Mouse (Mus musculus) small intestine, adult 10 weeks (tissue): ENCODE measurements around the gene Ncoa6. TPM values are rescaled to one million over a fixed set of nuclear protein-coding genes. Genes with fewer than 3 reads are reported as not detected.

Source experiments
- polyA plus RNA-seq: library from polyadenylated mRNA; stranded (reverse); fragments of 350-450 nt; fragmentation: Illumina TruSeq; extraction: RNeasy Lipid Tissue Mini Kit (QIAGEN cat#74804); gene quantifications from one replicate; pipeline ENCODE4 v1.2.3, GENCODE M21; 2014; ENCODE audit warnings: low replicate concordance

The Ncoa6 gene
- 53.3 TPM for polyA plus RNA-seq

GRCm38 (mm10) chr2:155473570-155474088, at the start of gene Ncoa6:
Gene Ncoa6 (minus strand): TSS chr2:155473894.

DNA sequence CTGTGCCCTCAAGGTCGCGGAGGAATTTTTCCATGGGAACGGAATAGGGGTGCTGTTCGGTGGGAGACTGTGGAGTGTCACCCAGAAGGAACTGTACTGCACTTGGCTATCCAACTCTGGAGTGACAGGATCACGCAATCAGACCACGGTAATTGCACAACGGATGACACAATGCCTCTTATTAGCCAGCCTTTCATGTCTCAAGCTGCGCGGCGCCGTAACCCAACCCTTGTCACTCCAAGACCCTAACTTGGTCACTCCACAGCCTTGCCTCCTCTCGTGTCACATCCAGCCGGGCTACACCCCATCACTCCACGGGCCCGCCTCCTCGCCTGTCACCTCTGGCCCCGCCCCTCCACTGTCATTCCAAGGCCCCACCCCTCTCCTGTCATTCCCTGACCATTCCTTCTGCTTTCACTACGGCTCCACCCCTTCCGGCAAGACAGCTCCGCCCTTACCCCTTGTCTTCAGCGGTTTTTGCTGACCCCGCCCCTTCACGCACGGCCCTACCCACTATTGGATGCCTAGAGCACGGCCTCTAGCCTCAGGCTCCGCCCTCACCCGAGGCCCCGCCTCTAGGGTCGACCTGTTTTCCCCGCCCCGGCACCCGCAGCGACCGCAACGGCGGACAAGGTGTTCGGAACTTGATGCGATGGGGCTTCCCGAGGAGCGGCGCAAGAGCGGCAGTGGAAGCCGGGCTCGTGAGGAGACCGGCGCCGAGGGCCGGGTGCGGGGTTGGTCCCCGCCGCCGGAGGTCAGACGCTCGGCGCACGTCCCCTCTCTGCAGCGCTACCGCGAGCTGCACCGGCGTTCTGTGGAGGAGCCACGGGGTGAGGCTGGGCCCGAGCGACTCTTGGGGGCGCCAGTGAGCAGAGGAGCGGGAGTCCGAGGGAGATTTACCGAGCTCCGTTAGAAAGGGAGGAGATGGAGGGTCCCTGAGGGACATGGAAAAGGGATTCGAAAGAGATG, 44.0 kb upstream of the Ncoa6 start, which contains the start of the genes Acss2 and Ggt7:
Acss2 (plus strand) TSS at position 494 of the 969 bp plus-strand sequence.
Ggt7 (minus strand) TSS at position 783 of the 969 bp plus-strand sequence.

GRCm38 (mm10) chr2:155380261-155381059, 93.2 kb downstream of the Ncoa6 start, which contains the start of gene Trp53inp2:
Gene Trp53inp2 (plus strand): TSS chr2:155381059.

GRCm38 (mm10) chr2:155356971-155357591, 116.6 kb downstream of the Ncoa6 start, which contains the start of gene Pigu:
Gene Pigu (minus strand): TSS chr2:155357430.

Other genes with a start within 250 kb of the Ncoa6 start
- gene Dynlrb1, start 237.4 kb downstream of the Ncoa6 start, polyA plus RNA-seq = 206 TPM
- not detected for gene Map1lc3a, start 197.6 kb downstream of the Ncoa6 start, polyA plus RNA-seq
- gene Pigu, start 116.5 kb downstream of the Ncoa6 start, polyA plus RNA-seq = 39.4 TPM
- gene Trp53inp2, start 92.8 kb downstream of the Ncoa6 start, polyA plus RNA-seq = 79.7 TPM
- 17.9 TPM for gene Acss2, start 44.1 kb upstream of the Ncoa6 start, polyA plus RNA-seq
- not detected for gene Ggt7, start 44.3 kb upstream of the Ncoa6 start, polyA plus RNA-seq
- gene Gss, start 118.9 kb upstream of the Ncoa6 start, polyA plus RNA-seq = 6.2 TPM
- not detected for gene Myh7b, start 137.3 kb upstream of the Ncoa6 start, polyA plus RNA-seq
- 72.8 TPM for gene Trpc4ap, start 218.5 kb upstream of the Ncoa6 start, polyA plus RNA-seq